Mouse (Mus musculus): ENCODE data around the gene Cd47.

Gene Cd47

DNA sequence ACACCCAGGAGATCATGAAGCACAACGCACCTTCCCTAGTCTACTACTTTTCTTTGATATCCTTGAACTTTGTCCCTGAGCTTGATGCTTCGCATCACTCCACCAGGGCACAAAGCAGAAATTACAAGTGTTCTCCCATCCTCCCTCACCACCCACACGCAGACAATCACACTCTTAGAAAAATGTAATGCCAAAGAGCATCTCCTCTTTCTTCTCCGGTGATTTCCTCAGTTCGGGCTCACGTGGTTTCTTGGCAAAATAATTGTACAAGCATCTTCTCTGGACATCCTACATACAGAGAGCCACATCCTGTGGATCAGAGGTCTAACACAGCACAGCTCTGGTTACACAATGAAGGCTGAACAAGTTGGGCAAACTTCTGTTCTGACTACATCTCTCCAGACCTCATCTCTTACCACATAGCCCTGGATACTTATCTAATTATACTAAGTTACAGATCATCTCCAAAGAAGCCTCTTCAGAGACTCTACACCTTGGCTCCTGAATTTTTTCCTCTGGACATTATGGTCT is 36.4 kb downstream of the Cd47 start:
- no peak for DNase-seq (ENCODE audit: low read depth)

DNA sequence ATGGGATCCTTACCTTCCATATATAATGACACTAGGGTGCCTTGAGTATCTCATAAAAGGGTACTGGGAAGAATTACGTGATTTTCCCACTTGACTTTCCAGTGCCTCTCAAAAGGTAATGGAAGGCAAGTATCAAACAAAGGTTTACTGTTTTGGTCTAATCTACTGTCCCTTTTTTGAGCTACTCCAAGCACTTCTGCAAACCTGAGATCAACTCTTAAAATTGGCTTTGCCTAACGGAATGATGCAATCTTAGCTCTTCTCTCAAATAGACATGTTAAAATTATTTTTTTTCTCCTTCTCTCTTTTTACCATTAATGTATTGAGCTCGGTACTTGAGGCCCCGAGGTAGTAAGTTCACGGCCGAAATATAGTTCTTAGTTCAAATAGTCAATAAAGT is 38.6 kb downstream of the Cd47 start:
- no peak for DNase-seq (ENCODE audit: low read depth)

DNA sequence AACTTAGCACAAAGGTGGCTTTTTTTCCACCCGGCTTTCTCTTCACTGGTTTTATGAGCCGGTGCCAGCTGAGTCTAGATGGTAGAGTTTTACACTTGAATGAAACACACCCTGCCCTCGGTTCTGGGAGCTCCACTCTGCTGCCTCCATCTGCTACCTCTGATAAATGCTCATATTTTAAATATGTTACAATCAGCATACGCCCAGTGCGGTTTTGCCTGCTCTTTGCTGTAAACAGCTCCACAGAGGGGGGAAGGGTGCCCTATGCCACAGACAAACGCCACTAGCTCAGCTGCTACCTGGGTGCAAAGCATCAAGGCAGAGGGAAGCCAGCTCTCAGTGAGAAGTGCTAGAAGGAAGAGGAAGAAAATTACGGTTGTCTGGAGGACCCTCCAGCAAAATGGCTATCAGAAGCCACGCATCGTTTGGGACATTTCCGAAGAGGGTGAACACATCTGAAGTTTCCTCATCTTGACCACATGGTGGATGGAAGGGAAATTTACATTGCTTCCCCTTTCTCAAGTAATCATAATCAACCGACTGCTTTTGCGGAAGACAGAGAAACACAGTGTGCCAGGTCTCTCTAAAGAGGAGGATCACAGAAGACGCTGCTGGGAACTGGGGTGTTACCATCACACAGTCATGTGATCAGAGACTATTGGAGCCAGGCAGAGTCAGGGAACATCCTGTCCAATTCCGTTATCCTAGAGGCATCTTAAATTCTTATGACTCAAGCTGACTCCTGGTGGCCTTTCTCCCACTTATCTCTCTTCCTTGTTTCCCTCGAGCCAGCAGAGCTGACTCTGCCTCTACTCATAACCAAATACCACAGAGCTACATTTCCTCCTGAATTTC is 39.6 kb downstream of the Cd47 start:
- DNase-seq (ENCODE audit: low read depth): peak; percentile 92

DNA sequence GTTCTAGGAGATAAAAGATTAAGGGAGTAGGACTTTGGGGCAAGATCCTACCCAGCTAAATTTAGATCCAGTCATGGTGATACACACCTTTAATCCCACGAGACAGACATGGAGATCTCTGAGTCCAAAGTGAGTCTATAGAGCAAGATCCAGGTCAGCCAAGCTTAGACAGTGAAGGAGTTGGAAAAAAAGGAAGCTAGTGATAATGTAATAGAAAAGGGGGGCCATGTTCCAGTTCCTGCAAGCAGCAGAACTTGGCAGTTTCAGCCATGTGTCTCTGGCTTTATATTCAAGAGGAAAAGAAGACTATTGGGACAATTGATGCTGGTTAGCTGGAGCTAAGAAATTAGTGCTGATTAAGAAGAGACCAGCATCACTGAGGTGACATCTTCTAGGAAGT is 43.4 kb downstream of the Cd47 start:
- no peak for DNase-seq (ENCODE audit: low read depth)

DNA sequence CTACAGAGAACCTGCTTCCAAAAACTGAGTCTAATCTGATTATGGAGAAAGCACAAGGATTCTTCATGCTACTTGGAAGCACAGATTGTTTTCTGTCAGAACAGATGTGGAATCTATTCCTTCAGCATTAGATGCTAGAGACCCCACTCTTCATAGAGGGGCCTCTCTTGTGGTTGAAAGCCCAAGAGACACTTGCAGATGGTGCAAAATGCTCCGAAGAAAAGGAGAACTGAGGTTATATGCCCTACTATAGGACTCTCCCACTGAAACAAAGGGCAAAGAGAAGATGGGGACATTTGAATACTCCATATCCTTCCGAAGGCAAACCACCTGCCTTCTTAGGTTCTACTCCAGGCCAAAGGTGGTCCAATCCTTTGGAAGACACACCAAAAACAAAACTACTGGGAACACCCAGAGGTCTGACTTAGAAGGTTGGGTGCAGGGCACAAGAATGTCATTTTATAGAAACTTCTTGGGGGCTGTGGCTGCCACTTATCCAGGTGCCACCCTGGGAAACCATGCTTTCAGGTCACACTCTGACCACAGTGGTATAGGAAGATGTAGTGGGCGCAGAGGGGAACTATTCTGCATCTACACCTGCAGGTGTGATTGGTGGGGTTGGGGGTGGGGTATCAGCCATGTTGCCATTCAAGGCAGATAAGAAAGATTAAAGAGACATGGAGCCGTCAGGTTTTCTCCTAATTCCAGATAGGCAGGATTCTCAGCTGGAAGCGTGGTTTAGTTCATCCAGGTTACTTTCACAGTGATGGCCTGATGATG is 47.1 kb downstream of the Cd47 start:
- no peak for DNase-seq (ENCODE audit: low read depth)

DNA sequence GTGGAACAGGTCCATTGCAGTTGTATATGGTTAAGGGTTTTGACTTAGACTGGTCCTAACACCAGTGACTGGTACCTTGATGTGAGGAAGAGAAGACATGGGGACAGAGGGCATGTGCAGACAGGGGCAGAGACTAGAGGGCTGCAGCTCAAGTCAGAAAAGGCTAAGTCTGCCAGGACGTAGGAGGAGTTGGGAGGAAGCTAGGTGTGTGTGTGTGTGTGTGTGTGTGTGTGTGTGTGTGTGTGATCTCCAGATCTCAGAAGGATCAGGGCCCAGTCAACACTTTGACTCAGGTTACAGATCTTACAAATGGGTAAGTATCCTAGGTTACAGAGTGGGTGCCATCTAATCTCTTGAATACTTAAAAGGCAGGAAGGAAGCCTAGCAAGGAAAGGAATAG is 48.3 kb downstream of the Cd47 start:
- DNase-seq (ENCODE audit: low read depth): no peak

DNA sequence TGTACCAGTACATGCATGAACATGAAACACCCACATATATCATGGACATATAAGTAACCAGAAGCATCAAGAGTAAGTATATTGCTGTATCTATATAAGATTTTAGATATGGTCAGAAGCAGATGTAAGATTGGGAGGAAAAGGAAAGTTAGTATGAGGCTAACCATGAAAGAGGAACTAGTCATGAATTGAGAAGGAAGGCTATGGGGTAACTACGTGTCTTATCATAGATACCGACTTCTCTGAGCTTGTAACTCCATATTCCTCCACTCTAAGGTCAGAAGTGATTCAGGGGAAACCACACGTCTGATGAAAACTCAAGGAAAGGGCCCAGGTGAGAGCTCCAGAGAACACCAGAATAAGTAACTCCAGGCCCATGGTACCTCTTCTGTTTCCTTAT is 52.6 kb downstream of the Cd47 start:
- DNase-seq (ENCODE audit: low read depth): no peak

DNA sequence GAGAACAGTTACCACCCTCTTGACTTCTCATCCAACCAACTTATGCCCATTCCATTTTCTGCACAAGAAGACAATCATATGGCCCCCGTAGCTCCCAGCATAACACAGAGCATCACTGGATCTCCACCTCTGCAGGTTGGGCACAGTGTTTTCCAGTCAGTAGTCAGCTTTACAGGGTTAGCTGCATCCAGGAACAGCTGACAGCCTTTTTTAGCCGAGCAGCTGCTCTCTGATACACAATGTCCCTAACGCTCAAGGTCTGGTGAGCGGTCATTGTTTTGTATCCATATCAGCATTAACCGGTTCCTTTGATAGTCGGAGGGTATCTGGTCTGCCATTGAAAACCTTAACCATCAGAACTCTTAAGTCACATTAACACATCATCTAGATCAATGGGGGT is 53.3 kb downstream of the Cd47 start:
- no peak for DNase-seq (ENCODE audit: low read depth)

DNA sequence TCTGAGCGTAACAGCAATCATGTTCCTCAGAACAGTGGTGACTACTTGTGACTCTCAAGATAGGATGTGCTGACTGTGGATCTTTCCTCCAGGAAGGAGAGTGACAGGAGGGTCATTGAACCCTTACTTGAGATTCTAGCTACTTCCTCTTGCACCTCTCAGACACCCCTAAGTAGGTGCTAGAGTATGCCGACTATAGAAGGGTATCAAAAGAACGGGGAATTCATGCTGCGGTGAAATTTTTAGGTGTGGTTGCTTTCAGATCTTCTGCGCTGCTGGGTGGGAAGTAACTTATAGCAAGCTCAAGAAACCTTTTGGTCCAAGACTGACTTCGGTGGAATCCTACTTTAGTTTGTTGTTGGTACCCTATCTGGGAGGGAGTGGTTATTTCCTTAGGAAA is 53.9 kb downstream of the Cd47 start:
- no peak for DNase-seq (ENCODE audit: low read depth)

DNA sequence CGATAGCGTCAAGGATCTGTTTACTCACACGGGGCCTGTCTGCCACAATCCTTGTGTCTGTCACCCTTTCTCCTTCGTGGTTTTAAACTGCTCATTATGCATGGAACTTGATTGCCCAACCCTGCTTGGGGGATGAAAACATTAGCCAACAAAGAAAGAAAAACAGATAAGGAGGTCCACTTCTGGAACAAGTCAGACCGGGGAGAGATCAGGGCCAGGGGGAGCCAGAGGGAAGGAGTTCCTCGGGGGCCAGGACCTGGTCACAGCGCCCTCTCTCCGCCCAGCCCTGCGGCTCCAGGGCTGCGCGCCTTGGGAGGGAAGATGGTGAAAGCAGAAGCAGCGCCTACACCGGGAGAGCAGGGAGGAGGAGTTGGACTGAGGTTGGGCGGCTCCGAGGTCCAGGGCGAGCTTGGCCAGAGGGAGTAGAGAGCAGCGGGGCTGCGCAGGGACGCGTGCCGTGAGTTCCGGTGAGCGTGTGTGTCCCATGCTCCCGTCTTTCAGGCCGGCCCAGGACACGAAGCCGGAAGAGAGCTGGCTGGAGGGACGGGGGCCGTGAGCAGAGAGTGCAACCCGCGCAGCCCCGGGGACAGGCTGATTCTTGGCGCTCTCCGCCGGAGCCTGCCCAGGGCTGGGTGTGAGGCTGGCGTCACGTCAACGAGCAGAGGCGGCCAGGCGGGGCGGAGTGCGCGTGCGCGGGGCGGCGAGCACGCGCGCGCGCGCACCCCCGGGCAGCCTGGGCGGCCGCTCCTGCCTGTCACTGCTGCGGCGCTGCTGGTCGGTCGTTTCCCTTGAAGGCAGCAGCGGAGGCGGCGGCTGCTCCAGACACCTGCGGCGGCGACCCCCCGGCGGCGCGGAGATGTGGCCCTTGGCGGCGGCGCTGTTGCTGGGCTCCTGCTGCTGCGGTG is 54.9 kb downstream of the Cd47 start:
- no peak for DNase-seq (ENCODE audit: low read depth)

DNA sequence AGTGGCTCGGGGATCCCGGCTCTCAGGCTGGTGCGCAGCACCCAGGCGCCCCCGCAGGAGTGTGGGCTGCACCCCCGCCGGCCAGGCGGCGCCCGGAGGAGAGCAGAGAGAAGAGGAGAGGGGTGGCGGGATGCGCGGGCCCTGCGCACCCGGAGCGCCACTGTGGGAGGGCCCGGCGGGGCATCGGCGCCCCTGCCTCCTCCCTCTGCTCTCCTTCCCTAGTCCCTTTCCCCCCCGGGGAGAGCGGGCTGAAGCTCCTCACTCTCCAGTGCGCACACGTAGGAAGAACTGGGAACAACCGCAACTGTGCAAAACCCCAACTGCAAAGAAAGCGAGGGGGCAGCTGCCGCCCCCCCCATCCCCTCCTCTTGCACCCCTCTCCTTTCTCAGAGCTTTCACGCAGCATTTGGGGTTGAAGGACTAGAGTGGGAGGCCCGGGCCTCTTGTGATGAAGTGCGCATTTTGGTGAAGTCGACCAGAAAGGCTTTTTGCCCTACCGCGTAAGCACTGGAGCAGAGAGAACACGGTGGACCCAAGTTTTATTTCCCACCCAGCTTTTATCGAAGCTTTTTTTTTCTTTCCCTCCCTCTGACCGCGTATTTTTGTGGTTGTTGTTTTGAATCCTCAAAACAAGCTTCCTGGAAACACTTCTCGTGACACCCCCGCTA is 55.6 kb downstream of the Cd47 start:
- no peak for DNase-seq (ENCODE audit: low read depth)

DNA sequence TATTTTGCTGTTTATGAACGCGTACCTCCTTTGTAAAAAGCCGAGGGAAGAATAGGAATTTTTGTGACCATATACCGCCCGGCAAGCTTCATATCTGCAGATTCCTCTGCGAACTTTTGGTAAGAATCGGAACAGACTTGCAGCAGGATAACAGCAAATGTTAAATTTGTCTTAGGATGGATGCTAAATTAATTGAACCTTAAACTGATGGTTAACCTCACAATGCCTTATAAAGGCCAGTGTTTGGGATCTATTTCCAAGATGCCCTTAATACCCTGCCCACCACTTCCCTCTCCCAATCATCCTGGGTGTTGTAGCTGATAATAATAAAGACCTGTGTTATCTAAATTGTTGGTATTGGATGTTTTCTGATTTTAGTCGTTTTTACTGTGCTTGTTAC is 56.3 kb downstream of the Cd47 start:
- no peak for DNase-seq (ENCODE audit: low read depth)

DNA sequence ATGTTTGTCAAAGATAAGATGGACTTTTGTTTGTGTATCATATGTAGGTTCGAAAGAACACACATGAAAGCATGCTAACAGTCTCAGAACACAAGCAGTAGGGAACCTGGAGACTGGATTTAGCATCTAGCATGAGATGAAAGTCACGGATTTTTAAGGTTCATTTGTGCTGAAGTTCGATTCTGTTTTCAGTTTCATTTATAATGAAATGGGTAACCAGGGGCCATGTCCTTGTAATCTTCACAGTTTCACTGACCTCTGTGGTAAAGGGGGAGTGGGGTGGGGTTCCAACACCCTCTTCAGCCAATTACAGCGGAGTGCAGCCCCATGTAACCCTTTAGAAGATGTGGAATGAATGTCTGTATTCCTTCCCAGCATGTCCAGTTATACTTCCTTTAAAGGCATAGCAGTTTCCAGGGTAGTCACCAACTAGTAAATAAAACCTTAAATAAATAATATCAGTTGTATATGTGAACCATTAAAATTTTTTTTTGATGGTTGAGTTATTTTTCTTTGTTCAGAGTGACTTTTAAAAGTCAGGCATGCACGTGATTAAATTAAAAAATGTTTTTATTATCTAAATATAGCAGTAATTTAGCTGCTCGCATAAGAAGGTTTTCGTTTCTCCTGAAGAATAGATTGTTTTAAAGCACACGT is 57.3 kb downstream of the Cd47 start:
- DNase-seq (ENCODE audit: low read depth): no peak

DNA sequence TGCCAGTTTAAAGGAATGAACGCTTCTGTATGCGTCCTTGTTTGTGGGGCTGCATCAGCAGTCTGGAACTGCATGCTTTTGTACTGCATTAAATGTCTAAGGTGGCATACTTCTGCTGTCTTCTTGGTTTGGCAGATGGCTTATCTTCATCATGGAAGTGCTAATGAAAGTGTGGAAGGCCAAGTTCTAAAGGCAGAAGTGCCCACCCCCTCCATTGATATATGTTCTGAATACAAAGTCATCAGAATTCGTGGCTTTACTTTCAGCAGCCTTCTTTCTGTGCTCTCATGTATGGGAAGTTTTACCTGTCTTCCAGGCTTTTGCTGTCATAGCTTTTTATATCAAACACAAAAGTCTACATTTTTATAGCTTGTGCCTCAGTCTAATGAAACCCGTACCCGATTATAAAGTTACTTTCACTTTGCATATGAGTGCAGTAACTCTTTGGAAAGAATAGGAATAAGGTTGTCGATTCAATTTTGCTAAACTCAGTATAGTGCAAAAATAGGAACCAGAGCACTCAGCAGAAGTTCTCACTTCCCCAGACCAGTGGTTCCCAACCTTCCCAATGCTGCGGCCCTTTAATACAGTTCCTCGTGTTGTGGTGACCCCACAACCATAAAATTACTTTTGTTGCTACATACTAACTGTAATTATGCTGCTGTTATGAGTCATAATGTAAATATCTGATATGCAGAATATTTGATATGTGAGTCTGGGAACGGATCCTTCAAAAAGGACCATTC is 58.0 kb downstream of the Cd47 start:
- DNase-seq (ENCODE audit: low read depth): no peak

DNA sequence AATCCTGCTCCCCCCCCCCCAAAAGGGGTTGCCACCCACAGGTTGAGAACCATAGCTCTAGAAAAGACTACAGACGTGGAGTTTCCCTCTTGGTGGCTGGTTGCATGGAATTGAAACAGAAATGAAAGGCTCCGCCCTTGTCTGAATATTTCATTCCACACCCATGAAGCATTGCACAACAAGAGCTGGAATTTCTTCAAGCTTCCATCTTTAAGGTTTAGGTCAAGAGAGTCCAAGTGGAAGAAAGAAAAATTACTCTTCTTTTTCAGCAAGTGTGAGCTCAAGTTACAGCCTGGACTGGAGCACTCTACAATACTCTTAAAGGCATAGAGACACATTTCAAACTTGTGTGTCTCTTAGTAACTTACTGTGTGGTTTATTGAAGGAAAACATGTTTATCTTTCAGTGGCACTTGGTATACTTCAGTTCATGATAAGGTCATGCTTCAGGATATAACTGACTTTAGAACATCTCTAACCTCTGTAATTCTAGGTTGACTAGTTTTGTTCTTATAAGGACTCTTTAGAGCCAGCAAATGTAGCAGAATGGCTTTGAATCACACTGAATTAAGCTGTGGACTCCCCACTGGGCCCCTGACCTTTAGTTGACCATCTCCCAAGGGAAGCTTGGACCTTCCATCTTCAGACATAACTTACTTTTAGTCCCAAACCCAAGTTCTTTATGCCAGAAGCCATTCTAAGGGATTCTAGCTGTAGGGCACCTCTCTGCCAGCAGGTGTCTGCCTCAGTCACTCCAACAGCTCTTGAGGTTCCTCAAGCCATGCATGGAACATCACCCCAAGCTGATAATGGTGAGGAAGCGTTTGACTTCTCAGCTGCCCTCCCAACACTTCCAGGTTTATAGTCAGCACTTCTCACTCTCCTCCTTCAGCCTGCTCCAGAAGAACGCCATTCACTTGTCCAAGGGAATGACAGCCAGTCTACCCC is 58.8 kb downstream of the Cd47 start:
- DNase-seq (ENCODE audit: low read depth): no peak

DNA sequence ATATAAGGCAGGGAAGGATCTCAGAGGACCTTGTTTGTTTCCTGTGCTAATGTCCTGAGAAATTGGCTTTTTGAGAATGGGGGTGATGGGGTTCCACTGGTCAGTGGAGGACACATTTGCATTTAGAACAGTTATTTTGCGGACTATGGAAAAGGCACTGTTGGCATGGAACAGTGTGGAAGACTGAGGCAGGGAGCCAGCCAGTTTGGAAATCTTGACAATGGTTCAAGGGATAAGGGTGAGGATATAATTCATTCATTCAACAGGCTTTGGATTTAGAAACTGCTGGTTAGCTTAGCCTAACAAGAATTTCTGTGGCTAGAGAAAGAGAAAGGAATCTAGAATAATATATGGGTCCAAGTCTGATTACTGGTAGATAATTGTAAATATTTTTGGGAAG is 61.7 kb downstream of the Cd47 start:
- DNase-seq (ENCODE audit: low read depth): no peak

DNA sequence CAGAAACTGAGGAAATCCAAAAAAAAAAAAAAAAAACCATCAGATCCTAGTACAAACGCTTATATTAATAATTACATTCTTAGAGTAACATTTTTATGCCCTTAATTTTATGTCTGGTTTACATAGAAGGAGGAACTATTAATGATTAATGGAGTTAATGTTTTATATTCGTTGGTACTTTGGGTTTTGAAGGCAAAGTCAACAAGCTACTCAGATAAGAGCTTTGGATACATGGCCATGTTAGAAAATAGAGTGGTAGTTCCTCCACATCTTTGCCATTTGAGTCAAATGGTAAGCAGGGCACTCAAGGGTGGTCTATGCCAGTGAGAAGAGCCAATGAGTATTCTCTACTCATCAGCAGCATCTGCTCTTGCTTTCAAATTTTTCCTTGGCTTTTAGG is 66.3 kb downstream of the Cd47 start:
- DNase-seq (ENCODE audit: low read depth): no peak

DNA sequence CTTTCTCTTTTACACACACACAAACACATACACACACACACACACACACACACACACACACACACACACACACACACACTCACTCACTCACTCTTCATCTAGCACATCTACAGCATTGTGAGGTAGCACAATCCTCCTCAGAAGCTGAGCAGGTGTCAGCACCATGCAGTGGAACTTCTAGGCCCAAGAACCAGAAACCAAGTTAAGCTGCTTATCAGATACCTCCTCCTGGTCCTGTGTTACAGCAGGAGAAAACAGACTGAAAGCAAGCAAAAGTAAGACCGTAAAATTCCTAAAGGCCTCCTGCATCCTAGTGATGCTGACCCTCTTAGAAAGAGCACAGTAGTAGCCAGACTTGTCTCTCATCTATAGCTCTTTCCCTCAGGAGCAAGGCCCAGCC is 67.9 kb downstream of the Cd47 start:
- no peak for DNase-seq (ENCODE audit: low read depth)

DNA sequence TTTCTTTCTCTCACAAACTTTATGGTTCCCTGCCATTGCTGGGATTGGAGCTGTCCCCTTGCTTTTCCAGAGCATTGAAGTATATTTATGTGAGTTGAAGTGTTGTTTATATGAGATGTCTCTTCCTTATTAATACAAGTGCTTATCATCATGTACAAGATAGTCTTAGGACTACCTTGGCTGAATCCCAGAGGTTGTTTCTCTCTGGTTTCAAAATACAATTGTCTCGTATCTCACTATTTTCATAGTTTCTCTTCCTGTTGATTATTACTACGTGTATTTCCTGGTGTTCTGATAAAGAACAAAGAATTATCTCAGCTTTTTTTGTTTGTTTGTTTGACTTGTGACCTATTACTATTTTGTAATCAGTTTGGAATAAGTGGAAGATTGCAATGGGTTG is 73.6 kb downstream of the Cd47 start:
- no peak for DNase-seq (ENCODE audit: low read depth)

Data from c-Kit-positive CD71-positive TER-119-negative erythroid progenitor cells, embryonic 14.5 days (primary cell).